Mouse (Mus musculus) gastrocnemius, postnatal 14 days (tissue): Measurements from ENCODE around the gene Pole3. TPM values are rescaled to one million over a fixed set of nuclear protein-coding genes. Genes with fewer than 3 reads are reported as not detected.
A peak's percentile ranks its signal among the peaks of the same experiment; 100 is the strongest.

Experiments
- DNase-seq: peaks from one replicate; pipeline ENCODE4 v3.0.0; 2021; ENCODE audit warnings: mixed read lengths
- intact Hi-C: fragments of 180-260 bp; cut with DNase I; formaldehyde crosslinking; loops from one replicate; pipeline ENCODE4 v1.15.1; 2025; ENCODE audit warnings: low total_unique reads
- total RNA-seq, 2 experiments: library from RNA; stranded (reverse); gene quantifications; 2 replicates each; pipeline ENCODE4 v1.2.3; 2021

The Pole3 gene
- total RNA-seq, 2 experiments from 2014 or later = 15.8 to 16.9 TPM

- intact Hi-C loops = no loop called here
- peak; percentile 89 for DNase-seq
Observed at GRCm38 (mm10) chr4:62519849-62520233, 5.0 kb downstream of the Pole3 start, which contains the start of gene Alad. TSS of gene Alad (minus strand) at chr4:62519918.

GRCm38 (mm10) chr4:62519122-62519848, 5.6 kb downstream of the Pole3 start:
- intact Hi-C loops = no loop called here
- DNase-seq = no peak

GRCm38 (mm10) chr4:62518416-62519121, 6.3 kb downstream of the Pole3 start:
- peak; percentile 12 for DNase-seq
- intact Hi-C loops = no loop called here

- no peak for DNase-seq
- intact Hi-C loops = no loop called here
Observed at GRCm38 (mm10) chr4:62517538-62518415, 7.1 kb downstream of the Pole3 start.

- intact Hi-C loops = no loop called here
Observed at GRCm38 (mm10) chr4:62517046-62517445, 7.8 kb downstream of the Pole3 start.

GRCm38 (mm10) chr4:62516579-62516978, 8.3 kb downstream of the Pole3 start:
- intact Hi-C loops = no loop called here
- no peak for DNase-seq

More at GRCm38 (mm10) chr4:62517046-62517445, 7.8 kb downstream of the Pole3 start:
- no peak for DNase-seq

- peak; percentile 32 for DNase-seq
- intact Hi-C loops = no loop called here
Observed at GRCm38 (mm10) chr4:62516079-62516478, 8.8 kb downstream of the Pole3 start.

GRCm38 (mm10) chr4:62515490-62515889, 9.4 kb downstream of the Pole3 start:
- intact Hi-C loops = no loop called here
- no peak for DNase-seq

- no peak for DNase-seq
- intact Hi-C loops = no loop called here
Observed at GRCm38 (mm10) chr4:62514995-62515394, 9.9 kb downstream of the Pole3 start.

- no peak for DNase-seq
- intact Hi-C loops = no loop called here
Observed at GRCm38 (mm10) chr4:62513998-62514506, 10.8 kb downstream of the Pole3 start.

- intact Hi-C loops = loop anchor here (5.0 kb wide), 2 partner anchors 58 to 163 kb away; no protein-coding TSS in a partner anchor
- DNase-seq = no peak
Observed at GRCm38 (mm10) chr4:62509946-62510345, 14.9 kb downstream of the Pole3 start.

- intact Hi-C loops = loop anchor here (5.0 kb wide), 2 partner anchors 57 to 162 kb away; no protein-coding TSS in a partner anchor
- no peak for DNase-seq
Observed at GRCm38 (mm10) chr4:62508839-62509238, 16.0 kb downstream of the Pole3 start.

- intact Hi-C loops = loop anchor here (5.0 kb wide), 2 partner anchors 54 to 159 kb away; no protein-coding TSS in a partner anchor
- no peak for DNase-seq
Observed at GRCm38 (mm10) chr4:62506798-62507197, 18.1 kb downstream of the Pole3 start.

GRCm38 (mm10) chr4:62505991-62506390, 18.9 kb downstream of the Pole3 start:
- intact Hi-C loops = loop anchor here (5.0 kb wide), 2 partner anchors 54 to 159 kb away; no protein-coding TSS in a partner anchor
- no peak for DNase-seq

GRCm38 (mm10) chr4:62503374-62503970, 21.4 kb downstream of the Pole3 start, which contains the start of gene Hdhd3:
TSS of gene Hdhd3 (minus strand) at chr4:62503467.
- intact Hi-C loops = no loop called here
- no peak for DNase-seq

GRCm38 (mm10) chr4:62502969-62503368, 21.9 kb downstream of the Pole3 start:
- intact Hi-C loops = no loop called here
- no peak for DNase-seq

GRCm38 (mm10) chr4:62501964-62502732, 22.7 kb downstream of the Pole3 start:
- intact Hi-C loops = no loop called here
- DNase-seq = peak; percentile 90

- no peak for DNase-seq
- intact Hi-C loops = no loop called here
Observed at GRCm38 (mm10) chr4:62501534-62501933, 23.3 kb downstream of the Pole3 start.
